Mouse (Mus musculus) adipose tissue, adult 10 weeks (tissue): ENCODE measurements around the gene Cstf1. TPM values are rescaled to one million over a fixed set of nuclear protein-coding genes. Genes with fewer than 3 reads are reported as not detected.

Experiments
- polyA plus RNA-seq: library from polyadenylated mRNA; stranded (reverse); fragments of 350-450 nt; fragmentation: Illumina TruSeq; extraction: RNeasy Lipid Tissue Mini Kit (QIAGEN cat#74804); gene quantifications from one replicate; pipeline ENCODE4 v1.2.3, GENCODE M21; 2014; ENCODE audit warnings: low read depth, low replicate concordance

Gene Cstf1
- 20.1 TPM for polyA plus RNA-seq

GRCm38 (mm10) chr2:172370411-172371223 lies at the start of gene Cstf1, which contains the start of gene Aurka:
Gene Cstf1 (plus strand): TSS chr2:172370681.
Gene Aurka (minus strand): TSS chr2:172370535.

GRCm38 (mm10) chr2:172345258-172345738 lies 25.2 kb upstream of the Cstf1 start, which contains the start of gene Fam210b:
Gene Fam210b (plus strand): TSS chr2:172345565.

GRCm38 (mm10) chr2:172393391-172394051 lies 23.0 kb downstream of the Cstf1 start, which contains the start of gene Cass4:
Gene Cass4 (plus strand): TSS chr2:172393794.

Other genes starting within 250 kb of the Cstf1 start
- gene Mc3r, start 122.2 kb upstream of the Cstf1 start, polyA plus RNA-seq: not detected
- 23.1 TPM for gene Fam210b, start 25.1 kb upstream of the Cstf1 start, polyA plus RNA-seq
- 4.2 TPM for gene Aurka, start 146 bp upstream of the Cstf1 start, polyA plus RNA-seq
- 1.5 TPM for gene Cass4, start 23.1 kb downstream of the Cstf1 start, polyA plus RNA-seq
- gene Rtf2, start 69.9 kb downstream of the Cstf1 start, polyA plus RNA-seq: 67.1 TPM
- not detected for gene Gcnt7, start 87.9 kb downstream of the Cstf1 start, polyA plus RNA-seq
- 5.0 TPM for gene Fam209, start 101.8 kb downstream of the Cstf1 start, polyA plus RNA-seq
- 2.4 TPM for gene Tfap2c, start 178.9 kb downstream of the Cstf1 start, polyA plus RNA-seq